Mouse (Mus musculus) brain, embryonic 14.5 days (tissue): Measurements from ENCODE around the gene Rxra. TPM values are rescaled to one million over a fixed set of nuclear protein-coding genes. Genes with fewer than 3 reads are reported as not detected.
A peak's percentile ranks its signal among the peaks of the same experiment; 100 is the strongest.

Source experiments
- DNase-seq: peaks from one replicate; pipeline ENCODE4 v3.0.0-alpha.2; 2011; ENCODE audit warnings: low read depth
- CTCF ChIP-seq: fragments of 200-500 bp; IDR thresholded peaks from 2 replicates; pipeline ENCODE4 v1.5.1; 2012; ENCODE audit warnings: inconsistent platforms, mild to moderate bottlenecking, moderate library complexity, borderline replicate concordance; ENCODE audit not compliant: insufficient read depth, insufficient read length; ENCODE audit errors: extremely low read depth
- POLR2A ChIP-seq: fragments of 200-500 bp; IDR thresholded peaks from 2 replicates; pipeline ENCODE4 v1.6.1; 2012; ENCODE audit warnings: mild to moderate bottlenecking, inconsistent platforms, borderline replicate concordance; ENCODE audit not compliant: poor library complexity, insufficient read depth, insufficient read length, severe bottlenecking; ENCODE audit errors: extremely low read depth
- polyA plus RNA-seq: library from polyadenylated mRNA; depleted of rRNA; stranded (reverse); fragments of >200 nt; gene quantifications from 2 replicates; pipeline ENCODE4 v1.2.3, GENCODE M21; 2012

Rxra gene
- polyA plus RNA-seq, 1 experiment: 20.4 TPM

- DNase-seq: peak; percentile 35
- TF ChIP-seq CTCF (no peak), POLR2A (no peak)
Measured at GRCm38 (mm10) chr2:27761260-27761995, 85.2 kb downstream of the Rxra start.

- DNase-seq: no peak
- TF ChIP-seq POLR2A (no peak), CTCF (no peak)
Measured at GRCm38 (mm10) chr2:27761996-27762340, 85.7 kb downstream of the Rxra start.

- TF ChIP-seq POLR2A (no peak), CTCF (no peak)
- DNase-seq: no peak
Measured at GRCm38 (mm10) chr2:27762509-27762908, 86.3 kb downstream of the Rxra start.

- DNase-seq: no peak
- TF ChIP-seq POLR2A (no peak), CTCF (no peak)
Measured at GRCm38 (mm10) chr2:27762920-27763780, 86.9 kb downstream of the Rxra start.

- peak; percentile 77 for DNase-seq
- no peak for TF ChIP-seq POLR2A
- TF ChIP-seq CTCF: no peak
Measured at GRCm38 (mm10) chr2:27764256-27764936, 88.2 kb downstream of the Rxra start.

GRCm38 (mm10) chr2:27764937-27765319 lies 88.7 kb downstream of the Rxra start:
- TF ChIP-seq POLR2A: no peak
- TF ChIP-seq CTCF: peak; percentile 85
- DNase-seq: peak; percentile 87

GRCm38 (mm10) chr2:27767773-27768172 lies 91.5 kb downstream of the Rxra start:
- TF ChIP-seq POLR2A (no peak), CTCF (no peak)
- DNase-seq: no peak

GRCm38 (mm10) chr2:27769701-27770100 lies 93.5 kb downstream of the Rxra start:
- DNase-seq: no peak

GRCm38 (mm10) chr2:27770205-27770604 lies 94.0 kb downstream of the Rxra start:
- DNase-seq: peak; percentile 82
- TF ChIP-seq POLR2A: no peak
- TF ChIP-seq CTCF: peak; percentile 77

More at GRCm38 (mm10) chr2:27769701-27770100, 93.5 kb downstream of the Rxra start:
- TF ChIP-seq POLR2A (no peak), CTCF (no peak)

- peak; percentile 75 for DNase-seq
- TF ChIP-seq CTCF: peak; percentile 82
- TF ChIP-seq POLR2A: no peak
Measured at GRCm38 (mm10) chr2:27771936-27772335, 95.7 kb downstream of the Rxra start.

GRCm38 (mm10) chr2:27772841-27773388 lies 96.7 kb downstream of the Rxra start:
- no peak for TF ChIP-seq POLR2A
- TF ChIP-seq CTCF: no peak
- DNase-seq: no peak

- DNase-seq: peak; percentile 44
- no peak for TF ChIP-seq CTCF
- no peak for TF ChIP-seq POLR2A
Measured at GRCm38 (mm10) chr2:27773980-27774730, 97.9 kb downstream of the Rxra start.
